Mouse (Mus musculus): ENCODE data around the gene Arhgef25.

- TF ChIP-seq CTCF (IDR thresholded peaks at IDR 0.05; ENCODE audit: borderline replicate concordance, insufficient read depth, low read length) (no peak), POLR2A (IDR thresholded peaks at IDR 0.05; ENCODE audit: low read depth, low read length) (no peak)
Observed at GRCm38 (mm10) chr10:127179871-127180694, 9.8 kb downstream of the Arhgef25 start, which contains the start of gene Slc26a10.

All from embryonic fibroblast, embryonic 13.5 days (primary cell).